Mouse (Mus musculus): Measurements from ENCODE around the gene Casp3. TPM values are rescaled to one million over a fixed set of nuclear protein-coding genes. Genes with fewer than 3 reads are reported as not detected.

Casp3 gene
- polyA plus RNA-seq, 1 experiment from 2014 or later: 57.3 TPM

GRCm38 (mm10) chr8:46588663-46589062, 28.4 kb upstream of the Casp3 start:
- ATAC-seq (no peak), DNase-seq (ENCODE audit: low read depth, low spot score) (no peak)
- H3K27me3 ChIP-seq: no peaks in the 10 kb centered on the region
- POLR2A ChIA-PET: no interaction called here
- no peak for TF ChIP-seq CTCF (IDR thresholded peaks at IDR 0.05)
- in situ Hi-C loops (cut with MboI; ENCODE audit: low pct_unique_long_range_greater_than_20kb): no loop called here
- CTCF ChIA-PET: no interaction called here

- POLR2A ChIA-PET: no interaction called here
- DNase-seq (ENCODE audit: low read depth, low spot score): no peak
- in situ Hi-C loops (cut with MboI; ENCODE audit: low pct_unique_long_range_greater_than_20kb): no loop called here
- CTCF ChIA-PET: interaction anchor here (2.2 kb wide), 1 partner anchor 8 kb away, joined by 6 read pairs; no protein-coding TSS in a partner anchor
- TF ChIP-seq CTCF (IDR thresholded peaks at IDR 0.05): no peak
- H3K27me3 ChIP-seq: no peaks in the 10 kb centered on the region
- ATAC-seq: no peak
Measured at GRCm38 (mm10) chr8:46593067-46593466, 24.0 kb upstream of the Casp3 start.

GRCm38 (mm10) chr8:46593772-46594171, 23.3 kb upstream of the Casp3 start:
- ChIA-PET POLR2A (no interaction called here), CTCF (interaction anchor here (2.2 kb wide), 1 partner anchor 8 kb away, joined by 6 read pairs; no protein-coding TSS in a partner anchor)
- no peak for ATAC-seq
- in situ Hi-C loops (cut with MboI; ENCODE audit: low pct_unique_long_range_greater_than_20kb): no loop called here
- H3K27me3 ChIP-seq: no peaks in the 10 kb centered on the region
- no peak for TF ChIP-seq CTCF (IDR thresholded peaks at IDR 0.05)
- DNase-seq (ENCODE audit: low read depth, low spot score): no peak

- POLR2A ChIA-PET: no interaction called here
- in situ Hi-C loops (cut with MboI; ENCODE audit: low pct_unique_long_range_greater_than_20kb): no loop called here
- ATAC-seq (no peak), DNase-seq (ENCODE audit: low read depth, low spot score) (no peak)
- CTCF ChIA-PET: interaction anchor here (0.9 kb wide), 1 partner anchor 9 kb away, joined by 3 read pairs; no protein-coding TSS in a partner anchor
- TF ChIP-seq CTCF (IDR thresholded peaks at IDR 0.05): no peak
- no peaks in the 10 kb centered on the region for H3K27me3 ChIP-seq
Measured at GRCm38 (mm10) chr8:46595593-46595992, 21.5 kb upstream of the Casp3 start.

- in situ Hi-C loops (cut with MboI; ENCODE audit: low pct_unique_long_range_greater_than_20kb): no loop called here
- ChIA-PET POLR2A (no interaction called here), CTCF (interaction anchor here (1.1 kb wide), 1 partner anchor 21 kb away, joined by 4 read pairs; the partner anchor contains the start of genes Casp3 and Primpol)
- ATAC-seq (no peak), DNase-seq (ENCODE audit: low read depth, low spot score) (no peak)
- H3K27me3 ChIP-seq: no peaks in the 10 kb centered on the region
- no peak for TF ChIP-seq CTCF (IDR thresholded peaks at IDR 0.05)
Measured at GRCm38 (mm10) chr8:46596530-46596929, 20.6 kb upstream of the Casp3 start.

GRCm38 (mm10) chr8:46597411-46597810, 19.7 kb upstream of the Casp3 start:
- TF ChIP-seq CTCF (IDR thresholded peaks at IDR 0.05): no peak
- POLR2A ChIA-PET: no interaction called here
- no peaks in the 10 kb centered on the region for H3K27me3 ChIP-seq
- no peak for ATAC-seq
- DNase-seq (ENCODE audit: low read depth, low spot score): no peak
- in situ Hi-C loops (cut with MboI; ENCODE audit: low pct_unique_long_range_greater_than_20kb): no loop called here
- CTCF ChIA-PET: no interaction called here

- in situ Hi-C loops (cut with MboI; ENCODE audit: low pct_unique_long_range_greater_than_20kb): no loop called here
- ATAC-seq (no peak), DNase-seq (ENCODE audit: low read depth, low spot score) (no peak)
- POLR2A ChIA-PET: no interaction called here
- H3K27me3 ChIP-seq: no peaks in the 10 kb centered on the region
- CTCF ChIA-PET: interaction anchor here (2.5 kb wide), 1 partner anchor 21 kb away, joined by 6 read pairs; no protein-coding TSS in a partner anchor
- TF ChIP-seq CTCF (IDR thresholded peaks at IDR 0.05): no peak
Measured at GRCm38 (mm10) chr8:46598114-46598513, 19.0 kb upstream of the Casp3 start.

GRCm38 (mm10) chr8:46598753-46599152, 18.3 kb upstream of the Casp3 start:
- POLR2A ChIA-PET: no interaction called here
- no peak for TF ChIP-seq CTCF (IDR thresholded peaks at IDR 0.05)
- ATAC-seq (no peak), DNase-seq (ENCODE audit: low read depth, low spot score) (no peak)
- in situ Hi-C loops (cut with MboI; ENCODE audit: low pct_unique_long_range_greater_than_20kb): no loop called here
- no peaks in the 10 kb centered on the region for H3K27me3 ChIP-seq
- CTCF ChIA-PET: interaction anchor here (1.2 to 2.5 kb wide), 2 partner anchors 15 to 22 kb away, joined by 4 to 6 read pairs; no protein-coding TSS in a partner anchor

GRCm38 (mm10) chr8:46599314-46599904, 17.7 kb upstream of the Casp3 start:
- no peak for ATAC-seq
- H3K27me3 ChIP-seq: no peaks in the 10 kb centered on the region
- ChIA-PET CTCF (interaction anchor here (1.2 to 2.5 kb wide), 2 partner anchors 14 to 23 kb away, joined by 4 to 6 read pairs; no protein-coding TSS in a partner anchor), POLR2A (no interaction called here)
- in situ Hi-C loops (cut with MboI; ENCODE audit: low pct_unique_long_range_greater_than_20kb): no loop called here
- no peak for TF ChIP-seq CTCF (IDR thresholded peaks at IDR 0.05)
- DNase-seq (ENCODE audit: low read depth, low spot score): no peak

GRCm38 (mm10) chr8:46600959-46601707, 16.0 kb upstream of the Casp3 start:
- no peak for TF ChIP-seq CTCF (IDR thresholded peaks at IDR 0.05)
- no peaks in the 10 kb centered on the region for H3K27me3 ChIP-seq
- CTCF ChIA-PET: interaction anchor here (1.7 kb wide), 1 partner anchor 8 kb away, joined by 6 read pairs; no protein-coding TSS in a partner anchor
- ATAC-seq (no peak), DNase-seq (ENCODE audit: low read depth, low spot score) (no peak)
- POLR2A ChIA-PET: interaction anchor here (0.6 to 0.8 kb wide), 3 partner anchors 30 to 345 kb away, joined by 3 to 4 read pairs (median 3); no protein-coding TSS in a partner anchor
- in situ Hi-C loops (cut with MboI; ENCODE audit: low pct_unique_long_range_greater_than_20kb): no loop called here

GRCm38 (mm10) chr8:46603587-46603986, 13.5 kb upstream of the Casp3 start:
- ChIA-PET CTCF (no interaction called here), POLR2A (no interaction called here)
- in situ Hi-C loops (cut with MboI; ENCODE audit: low pct_unique_long_range_greater_than_20kb): no loop called here
- no peak for TF ChIP-seq CTCF (IDR thresholded peaks at IDR 0.05)
- ATAC-seq (no peak), DNase-seq (ENCODE audit: low read depth, low spot score) (no peak)
- H3K27me3 ChIP-seq: no peaks in the 10 kb centered on the region

Data from Patski (cell line).